Mouse (Mus musculus) spleen, postnatal 0 days (tissue): ENCODE data around the gene Ciao2a. TPM values are rescaled to one million over a fixed set of nuclear protein-coding genes. Genes with fewer than 3 reads are reported as not detected.

Source experiments
- polyA plus RNA-seq: library from polyadenylated mRNA; unstranded; fragments of >200 nt; fragmentation: Nextera tagmentation; extraction: Ambion mirVana; gene quantifications from 2 replicates; pipeline ENCODE4 v1.2.1, GENCODE M21; 2015

Gene Ciao2a
- polyA plus RNA-seq: 203 and 210 TPM in 2 replicates

GRCm38 (mm10) chr9:66126456-66127192, at the start of gene Ciao2a, which contains the start of gene Snx1:
TSS of gene Ciao2a (plus strand) at chr9:66126611.
TSS of gene Snx1 (minus strand) at chr9:66126587.

GRCm38 (mm10) chr9:66157958-66158830, 31.8 kb downstream of the Ciao2a start, which contains the start of gene Dapk2:
TSS of gene Dapk2 (plus strand) at chr9:66158223.

Other genes with a start within 250 kb of the Ciao2a start
- 178 and 205 TPM in 2 replicates for gene Pclaf, start 236.4 kb upstream of the Ciao2a start, polyA plus RNA-seq
- gene Trip4, start 217.8 kb upstream of the Ciao2a start, polyA plus RNA-seq: 12.5 and 13.9 TPM in 2 replicates
- 7.4 and 9.8 TPM in 2 replicates for gene Csnk1g1, start 217.7 kb upstream of the Ciao2a start, polyA plus RNA-seq
- gene Ppib, start 66.4 kb upstream of the Ciao2a start, polyA plus RNA-seq: 299 and 306 TPM in 2 replicates
- 28.3 and 31.8 TPM in 2 replicates for gene Snx22, start 56.9 kb upstream of the Ciao2a start, polyA plus RNA-seq
- 76.5 and 76.8 TPM in 2 replicates for gene Snx1, start within 50 bp of the Ciao2a start, polyA plus RNA-seq
- 53.9 and 55.3 TPM in 2 replicates for gene Dapk2, start 31.6 kb downstream of the Ciao2a start, polyA plus RNA-seq
- gene Herc1, start 223.8 kb downstream of the Ciao2a start, polyA plus RNA-seq: 34.0 and 34.1 TPM in 2 replicates